8 mouse cellular contexts compared by ENCODE assay signal in the genomic region with DNA sequence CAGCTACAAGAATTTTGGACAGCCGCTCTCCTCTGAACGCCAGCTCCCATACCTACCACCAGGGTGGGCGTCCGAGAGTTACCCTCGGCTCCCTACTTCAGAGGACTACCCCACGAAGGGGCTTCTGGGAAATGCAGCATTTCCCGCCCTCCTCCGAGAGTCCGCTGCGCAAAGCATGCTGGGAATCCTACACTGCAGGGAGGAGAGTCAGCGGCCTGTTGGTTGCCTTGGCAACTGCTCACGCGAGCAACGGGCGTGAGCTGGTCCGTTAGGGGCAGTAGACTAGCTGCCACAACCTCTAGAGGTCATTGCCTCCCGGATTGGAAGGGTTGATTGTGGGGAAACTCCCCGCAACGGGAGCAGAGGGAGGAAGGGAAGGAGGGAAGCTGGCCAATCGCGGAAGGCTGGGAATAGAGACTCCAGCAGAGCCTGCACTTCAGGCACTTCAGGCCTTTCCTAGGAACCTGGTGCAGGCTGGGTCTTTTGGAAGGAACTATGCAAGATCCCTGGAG. TPM values are rescaled to one million over a fixed set of nuclear protein-coding genes. Genes with fewer than 3 reads are reported as not detected.
DNase-seq lines count a peak whose midpoint lies in the region; ATAC-seq lines count a peak whose summit lies in the region.

TSS of gene Gstt2 (minus strand) at position 177 of the 512 bp plus-strand sequence.

- under 1% methylated on average over 21 of the region's 21 CpGs for WGBS in hindbrain, embryonic 13.5 days

- peak within 1 kb of the TSS; percentile 64 for H3K4me2 ChIP-seq in hindbrain, embryonic 13.5 days

- H3K27ac ChIP-seq in hindbrain, embryonic 13.5 days = peak within 1 kb of the TSS; percentile 86

- H3K4me1 ChIP-seq in hindbrain, embryonic 13.5 days (replicated peaks) = peaks cover 42% of the 10 kb centered on the region

- peaks cover 31% of the 10 kb centered on the region for H3K27me3 ChIP-seq in hindbrain, embryonic 13.5 days

- DNase-seq in T-cell, adult 2 months (ENCODE audit: low spot score) = peak; percentile 54
- peak; percentile 94 to 96 for DNase-seq in cerebellum, postnatal 25 days
- peak; percentile 79 to 88 for DNase-seq in frontal cortex, postnatal 25 days (ENCODE audit: low spot score in 2 of 2)
- DNase-seq in layer of hippocampus, postnatal 14 days (ENCODE audit: low spot score in 2 of 2) = peak; percentile 91
- DNase-seq in lung, postnatal 10 days = peak; percentile 98
- DNase-seq in ovary, postnatal 14 days (ENCODE audit: low spot score) = peak; percentile 87
- peak; percentile 86 for DNase-seq in thymus, postnatal 10 days (ENCODE audit: low spot score in 2 of 2)

- H3K36me3 ChIP-seq in hindbrain, embryonic 13.5 days = no peaks in the 10 kb centered on the region

- H3K4me3 ChIP-seq in hindbrain, embryonic 13.5 days = peak within 1 kb of the TSS; percentile 48

- ATAC-seq in hindbrain, embryonic 13.5 days (ENCODE audit: low FRiP score) = peak; percentile 92

- H3K9ac ChIP-seq in hindbrain, embryonic 13.5 days = peak within 1 kb of the TSS; percentile 73

- no peaks in the 10 kb centered on the region for H3K9me3 ChIP-seq in hindbrain, embryonic 13.5 days

RNA-seq across cellular contexts. Expression of gene Gstt2, which starts in this region (rescaled TPM):
- 6.9 and 7.1 TPM in 2 replicates for polyA plus RNA-seq in hindbrain, embryonic 13.5 days (2015; fragmentation: Nextera tagmentation; extraction: Ambion mirVana)
- total RNA-seq in layer of hippocampus, postnatal 14 days (2021) = 1 to 10 TPM; 3.5 to 4.0 TPM

Comparison
In these comparisons a context has a peak if more than half of its experiments do, and no peak if none do; other contexts are left out.
1. Peak in every context shown above with its lines: DNase-seq, ATAC-seq, H3K4me3 ChIP-seq and H3K27ac ChIP-seq.